Mouse (Mus musculus) forebrain, embryonic 11.5 days (tissue): Measurements from ENCODE around the gene Lhfp. TPM values are rescaled to one million over a fixed set of nuclear protein-coding genes. Genes with fewer than 3 reads are reported as not detected.
A peak's percentile ranks its signal among the peaks of the same experiment; 100 is the strongest.

ENCODE experiments used
- ATAC-seq: fragments of 200-750 bp; cut with Nextera tagmentation; replicated peaks from 2 replicates; pipeline ENCODE4 v1.8.0; 2017; ENCODE audit warnings: moderate TSS enrichment; ENCODE audit not compliant: low FRiP score
- DNase-seq: peaks from one replicate; pipeline ENCODE4 v3.0.0-alpha.2; 2017; ENCODE audit warnings: low spot score
- H3K27ac ChIP-seq: fragments of 300-500 bp; sonication (generic); 2 replicates; pipeline ENCODE4 v1.5.1; 2014; ENCODE audit warnings: low read depth, low read length
- H3K27me3 ChIP-seq: fragments of 300-500 bp; sonication (generic); 2 replicates; pipeline ENCODE4 v1.6.1; 2014; ENCODE audit warnings: mild to moderate bottlenecking, low read length, mixed read lengths; ENCODE audit not compliant: control insufficient read depth, insufficient read depth
- H3K36me3 ChIP-seq: fragments of 300-500 bp; sonication (generic); 2 replicates; pipeline ENCODE4 v1.6.1; 2014; ENCODE audit warnings: mild to moderate bottlenecking, low read length, moderate library complexity, mixed read lengths; ENCODE audit not compliant: control insufficient read depth, insufficient read depth
- H3K4me1 ChIP-seq: fragments of 300-500 bp; sonication (generic); replicated peaks from 2 replicates; pipeline ENCODE4 v1.6.1; 2014; ENCODE audit warnings: low read length, mixed read lengths; ENCODE audit not compliant: control insufficient read depth, insufficient read depth
- H3K4me2 ChIP-seq: fragments of 300-500 bp; sonication (generic); 2 replicates; pipeline ENCODE4 v1.6.1; 2014; ENCODE audit warnings: low read depth, mild to moderate bottlenecking, low read length, moderate library complexity, mixed read lengths; ENCODE audit not compliant: severe bottlenecking
- H3K4me3 ChIP-seq: fragments of 300-500 bp; sonication (generic); 2 replicates; pipeline ENCODE4 v1.5.1; 2014; ENCODE audit warnings: low read depth, low read length
- H3K9ac ChIP-seq: fragments of 300-500 bp; sonication (generic); 2 replicates; pipeline ENCODE4 v1.6.1; 2014; ENCODE audit warnings: low read length
- H3K9me3 ChIP-seq: fragments of 300-500 bp; sonication (generic); 2 replicates; pipeline ENCODE4 v1.6.1; 2016; ENCODE audit warnings: low read length, mixed read lengths; ENCODE audit not compliant: control insufficient read depth
- WGBS: fragments of 180-500 bp; shearing (Covaris S2); extraction: QIAGEN DNeasy Blood & Tissue Kit; methylation state at CpG from one replicate; pipeline ENCODE4 v1.1.7; 2014; 5-methylcytosine and 5-hydroxymethylcytosine counted together
- polyA plus RNA-seq: library from polyadenylated mRNA; unstranded; fragments of >200 nt; fragmentation: Nextera tagmentation; extraction: Ambion mirVana; gene quantifications from 2 replicates; pipeline ENCODE4 v1.2.1, GENCODE M21; 2014

The Lhfp gene
- polyA plus RNA-seq, 1 experiment from 2014 or later: 24.8 TPM

DNA sequence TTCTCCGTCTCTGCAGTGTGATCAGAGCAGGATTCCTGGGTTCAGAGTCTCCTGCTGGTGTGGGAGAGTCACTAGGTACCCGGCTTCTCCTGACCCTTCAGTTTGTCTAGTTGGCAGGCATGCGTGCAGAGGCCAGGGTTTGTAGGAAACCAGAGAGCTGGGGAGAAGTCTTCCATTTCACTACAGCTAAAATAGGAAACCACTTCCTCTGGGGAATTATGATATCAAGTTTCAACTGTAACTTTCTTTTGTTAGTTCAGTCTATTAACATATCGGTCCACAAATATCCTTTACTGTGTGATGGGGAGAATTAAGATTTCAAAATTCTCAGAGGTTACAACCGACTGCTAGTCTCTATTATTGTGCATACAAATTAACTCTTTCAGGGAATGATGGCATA lies 5.3 kb upstream of the Lhfp start:
- Histone ChIP-seq H3K4me1 (peaks cover 2% of the 10 kb centered on the region; the same call in 1 of the 2 replicates), H3K27me3 (no peaks in the 10 kb centered on the region), H3K4me2 (no peak overlapping the region), H3K9ac (no peak overlapping the region), H3K27ac (no peak overlapping the region), H3K9me3 (no peaks in the 10 kb centered on the region), H3K36me3 (no peaks in the 10 kb centered on the region), H3K4me3 (no peak overlapping the region)
- 87% methylated on average over 5 of the region's 5 CpGs for WGBS
- DNase-seq (no peak), ATAC-seq (no peak)

- DNase-seq (no peak), ATAC-seq (no peak)
- H3K4me2 ChIP-seq: no peak overlapping the region
- H3K36me3 ChIP-seq: no peaks in the 10 kb centered on the region
- 94% methylated on average over 7 of the region's 7 CpGs for WGBS
- peaks cover 2% of the 10 kb centered on the region; the same call in 1 of the 2 replicates for H3K4me1 ChIP-seq
- H3K9me3 ChIP-seq: no peaks in the 10 kb centered on the region
- H3K27ac ChIP-seq: no peak overlapping the region
- no peak overlapping the region for H3K4me3 ChIP-seq
- no peak overlapping the region for H3K9ac ChIP-seq
- no peaks in the 10 kb centered on the region for H3K27me3 ChIP-seq
Measured at GRCm38 (mm10) chr3:53036941-53037340, 4.4 kb upstream of the Lhfp start.

DNA sequence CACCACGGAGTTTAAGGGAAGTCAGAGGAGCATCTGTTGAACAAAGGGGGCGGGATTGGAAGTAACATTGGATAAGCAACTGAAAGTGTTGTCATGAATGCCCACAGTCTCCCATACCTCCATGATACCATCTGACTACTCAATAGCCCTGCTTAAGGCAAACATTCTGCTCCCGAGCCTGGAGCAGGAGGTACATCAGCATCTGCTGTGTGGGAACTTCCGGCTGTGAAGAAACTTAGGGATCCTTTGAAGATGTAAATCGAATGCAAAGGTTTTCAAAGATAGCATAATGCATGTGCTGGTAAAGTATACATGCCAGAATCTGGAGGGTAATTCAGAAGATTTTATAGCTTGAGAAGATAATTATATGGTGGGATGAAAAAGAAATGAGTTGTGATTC lies 2.4 kb upstream of the Lhfp start:
- Histone ChIP-seq H3K36me3 (no peaks in the 10 kb centered on the region), H3K27me3 (no peaks in the 10 kb centered on the region), H3K27ac (no peak overlapping the region), H3K9me3 (no peaks in the 10 kb centered on the region), H3K4me2 (no peak overlapping the region), H3K9ac (no peak overlapping the region), H3K4me1 (peaks cover 2% of the 10 kb centered on the region; the same call in 1 of the 2 replicates), H3K4me3 (no peak overlapping the region)
- no peak for DNase-seq
- no peak for ATAC-seq
- 71% methylated on average over 5 of the region's 5 CpGs for WGBS

DNA sequence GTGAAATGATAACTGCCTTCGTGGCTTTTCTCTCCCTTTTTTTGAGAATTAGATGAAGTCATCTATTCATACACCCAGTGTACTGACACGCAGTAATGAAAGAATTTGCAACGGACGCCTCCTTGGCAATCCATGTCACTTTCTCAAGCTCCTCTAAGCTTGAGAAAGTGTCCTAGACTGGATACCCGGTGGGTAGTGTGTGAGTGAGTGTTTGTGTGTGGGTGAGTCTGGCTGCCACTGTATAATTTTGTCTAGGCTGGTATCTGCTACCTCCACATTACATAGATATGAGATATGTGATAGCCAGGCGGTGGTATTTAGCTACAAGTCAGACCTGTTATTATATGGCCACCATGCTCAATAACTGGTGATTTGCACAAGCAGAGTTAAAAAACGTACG lies 1.6 kb upstream of the Lhfp start:
- no peak for ATAC-seq
- no peak overlapping the region for H3K27ac ChIP-seq
- DNase-seq: no peak
- H3K4me2 ChIP-seq: no peak overlapping the region
- H3K36me3 ChIP-seq: no peaks in the 10 kb centered on the region
- 88% methylated on average over 8 of the region's 8 CpGs for WGBS
- H3K9me3 ChIP-seq: no peaks in the 10 kb centered on the region
- H3K4me1 ChIP-seq: peaks cover 2% of the 10 kb centered on the region; the same call in 1 of the 2 replicates
- H3K4me3 ChIP-seq: no peak overlapping the region
- H3K27me3 ChIP-seq: no peaks in the 10 kb centered on the region
- no peak overlapping the region for H3K9ac ChIP-seq

DNA sequence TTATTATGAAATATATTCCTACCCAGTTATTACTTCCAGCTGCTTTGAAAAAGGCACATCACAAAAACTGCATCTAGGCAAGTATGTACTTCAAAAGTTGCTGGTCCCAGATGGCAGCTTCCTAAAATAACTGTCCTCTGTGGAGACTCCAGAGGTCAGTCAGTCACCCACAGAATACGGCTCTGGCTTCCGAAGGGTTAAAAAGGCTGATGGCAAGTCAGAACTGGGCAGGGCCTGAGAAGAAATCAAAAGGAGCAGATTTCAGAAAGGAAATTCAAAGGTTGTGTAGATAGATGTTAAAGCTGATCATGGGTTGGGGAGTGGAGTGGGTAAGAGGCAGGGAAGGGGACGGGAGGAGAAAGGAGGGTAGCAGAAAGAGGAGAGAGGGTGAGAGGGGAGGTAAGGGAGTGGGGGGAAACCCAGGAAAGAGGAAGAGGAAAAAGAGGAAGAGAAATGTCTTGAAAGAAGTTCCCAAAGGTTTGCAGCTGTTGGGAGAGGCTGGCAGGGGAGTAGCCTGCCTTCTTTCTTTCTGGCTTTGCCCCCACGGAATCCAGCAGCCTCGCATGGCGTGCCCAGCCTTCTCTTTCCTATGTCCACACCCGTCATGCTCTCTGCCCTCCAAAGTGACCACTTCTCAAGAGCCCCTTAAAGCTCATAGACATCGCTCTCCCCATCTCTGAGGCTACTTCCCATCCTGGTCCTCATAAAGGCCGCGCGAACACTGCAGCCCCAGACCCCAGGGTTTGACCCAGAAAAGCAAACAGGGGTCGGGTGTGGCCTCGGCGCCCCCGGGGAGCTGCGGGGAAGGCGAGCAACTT lies 526 bp upstream of the Lhfp start:
- Histone ChIP-seq H3K9ac (peak overlapping the region; percentile 72), H3K27ac (no peak overlapping the region), H3K4me2 (peak overlapping the region; percentile 80), H3K36me3 (no peaks in the 10 kb centered on the region), H3K9me3 (no peaks in the 10 kb centered on the region), H3K27me3 (no peaks in the 10 kb centered on the region), H3K4me1 (peaks cover 2% of the 10 kb centered on the region; the same call in 1 of the 2 replicates), H3K4me3 (peak overlapping the region; percentile 57)
- DNase-seq (no peak), ATAC-seq (0 out of 2 replicates have a peak, but pooled peaks have one; percentile 4)
- 6% methylated on average over 17 of the region's 17 CpGs for WGBS

GRCm38 (mm10) chr3:53042240-53042567 lies 876 bp downstream of the Lhfp start:
- Histone ChIP-seq H3K36me3 (no peaks in the 10 kb centered on the region), H3K9me3 (no peaks in the 10 kb centered on the region), H3K27me3 (no peaks in the 10 kb centered on the region), H3K27ac (no peak overlapping the region), H3K4me1 (peaks cover 2% of the 10 kb centered on the region; the same call in 1 of the 2 replicates), H3K4me3 (peak overlapping the region; percentile 57), H3K4me2 (peak overlapping the region; percentile 80), H3K9ac (peak overlapping the region; percentile 72)
- DNase-seq: no peak
- 31% methylated on average over 9 of the region's 9 CpGs for WGBS
- ATAC-seq: no peak

DNA sequence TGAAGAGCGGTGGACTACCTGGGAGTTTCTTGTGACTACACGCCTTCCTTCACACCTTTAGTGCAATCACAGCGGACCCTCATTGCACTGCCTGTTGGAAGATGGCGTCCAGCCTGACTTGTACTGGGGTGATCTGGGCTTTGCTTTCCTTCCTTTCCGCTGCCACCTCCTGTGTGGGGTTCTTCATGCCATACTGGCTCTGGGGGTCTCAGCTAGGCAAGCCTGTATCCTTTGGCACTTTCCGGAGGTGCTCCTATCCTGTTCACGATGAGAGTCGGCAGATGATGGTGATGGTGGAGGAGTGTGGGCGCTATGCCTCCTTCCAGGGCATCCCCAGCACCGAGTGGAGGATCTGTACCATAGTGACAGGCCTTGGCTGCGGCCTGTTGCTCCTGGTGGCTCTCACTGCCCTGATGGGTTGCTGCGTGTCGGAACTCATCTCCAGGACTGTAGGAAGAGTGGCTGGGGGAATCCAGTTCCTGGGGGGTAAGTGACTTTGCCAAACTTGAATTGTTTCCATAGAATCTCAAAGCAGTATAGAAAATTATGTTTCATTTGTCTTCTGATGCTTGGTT lies 2.0 kb downstream of the Lhfp start:
- H3K27ac ChIP-seq: no peak overlapping the region
- ATAC-seq (no peak), DNase-seq (no peak)
- H3K9me3 ChIP-seq: no peaks in the 10 kb centered on the region
- no peak overlapping the region for H3K4me2 ChIP-seq
- peaks cover 2% of the 10 kb centered on the region; the same call in 1 of the 2 replicates for H3K4me1 ChIP-seq
- H3K27me3 ChIP-seq: no peaks in the 10 kb centered on the region
- H3K36me3 ChIP-seq: no peaks in the 10 kb centered on the region
- no peak overlapping the region for H3K9ac ChIP-seq
- WGBS: 94% methylated on average over 13 of the region's 13 CpGs
- H3K4me3 ChIP-seq: no peak overlapping the region

DNA sequence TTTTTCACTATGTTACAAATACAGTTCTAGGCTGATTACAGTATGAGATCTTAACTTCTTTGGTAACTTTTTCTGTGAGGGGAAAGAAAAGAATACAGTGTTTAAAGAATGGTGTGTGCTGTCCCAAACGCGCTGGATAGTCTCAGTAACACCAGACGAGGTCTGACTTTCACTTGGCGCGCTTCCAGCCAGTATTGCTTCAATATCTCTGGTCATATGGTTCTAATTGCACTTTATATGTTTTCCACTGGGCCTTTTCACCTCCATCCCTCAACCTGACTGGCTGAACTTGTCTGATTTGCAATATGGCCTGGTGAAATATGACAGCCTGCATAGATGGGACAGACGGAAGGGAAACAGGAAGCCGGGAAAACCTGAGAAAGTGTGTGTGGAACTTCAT lies 2.9 kb downstream of the Lhfp start:
- Histone ChIP-seq H3K4me3 (no peak overlapping the region), H3K27ac (no peak overlapping the region)

More for the DNA sequence above, 2.9 kb downstream of the Lhfp start:
- peaks cover 2% of the 10 kb centered on the region; the same call in 1 of the 2 replicates for H3K4me1 ChIP-seq
- WGBS: 77% methylated on average over 7 of the region's 7 CpGs
- H3K4me2 ChIP-seq: no peak overlapping the region
- no peak for DNase-seq
- H3K27me3 ChIP-seq: no peaks in the 10 kb centered on the region
- ATAC-seq: no peak
- no peaks in the 10 kb centered on the region for H3K36me3 ChIP-seq
- H3K9ac ChIP-seq: no peak overlapping the region
- no peaks in the 10 kb centered on the region for H3K9me3 ChIP-seq
